Comparison of ENCODE assay signal across 8 mouse cellular contexts in the genomic region with DNA sequence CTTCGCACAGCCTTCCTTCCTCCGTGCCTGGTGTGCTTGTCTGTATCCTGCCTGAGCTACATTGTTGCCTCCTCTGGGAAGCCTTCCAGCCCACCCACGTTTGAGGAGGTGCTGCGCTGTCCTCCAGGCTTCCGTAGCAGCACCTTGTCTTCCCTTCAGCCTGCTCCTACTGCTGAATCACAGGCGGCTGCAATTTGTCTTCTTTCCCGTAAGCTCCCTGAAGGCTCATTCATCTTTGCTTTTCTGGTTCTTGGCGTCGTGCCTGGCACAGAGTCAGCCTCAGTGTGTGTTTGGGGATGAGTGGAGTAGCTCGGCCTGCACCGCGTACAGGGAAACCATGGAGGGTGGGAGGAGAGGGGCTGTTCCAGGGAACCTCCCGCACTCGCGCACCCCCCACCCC. TPM values are rescaled to one million over a fixed set of nuclear protein-coding genes. Genes with fewer than 3 reads are reported as not detected.
DNase-seq lines count a peak whose midpoint lies in the region; ATAC-seq lines count a peak whose summit lies in the region.

No protein-coding gene starts in this region.

- H3K9me3 ChIP-seq in embryonic facial prominence, embryonic 14.5 days (ENCODE audit: control insufficient read depth, low read length): no peaks in the 10 kb centered on the region
- H3K9me3 ChIP-seq in embryonic facial prominence, embryonic 10.5 days: no peaks in the 10 kb centered on the region
- H3K9me3 ChIP-seq in lung, embryonic 16.5 days (ENCODE audit: control insufficient read depth, low read length): no peaks in the 10 kb centered on the region

- peaks cover 17% of the 10 kb centered on the region for H3K27me3 ChIP-seq in embryonic facial prominence, embryonic 14.5 days (replicated peaks; ENCODE audit: control insufficient read depth, insufficient read depth, low read length)
- peaks cover 67% of the 10 kb centered on the region for H3K27me3 ChIP-seq in embryonic facial prominence, embryonic 10.5 days (replicated peaks; ENCODE audit: low read depth, poor library complexity, severe bottlenecking)
- peaks cover 4% of the 10 kb centered on the region for H3K27me3 ChIP-seq in lung, embryonic 16.5 days (ENCODE audit: control insufficient read depth, insufficient read depth, low read depth, low read length)

- no peak overlapping the region for H3K9ac ChIP-seq in embryonic facial prominence, embryonic 14.5 days (ENCODE audit: low read depth, low read length)
- no peak overlapping the region for H3K9ac ChIP-seq in lung, embryonic 16.5 days (ENCODE audit: low read length)

- no peak overlapping the region for H3K27ac ChIP-seq in embryonic facial prominence, embryonic 14.5 days (replicated peaks; ENCODE audit: low read depth, low read length)
- H3K27ac ChIP-seq in embryonic facial prominence, embryonic 10.5 days (replicated peaks): no peak overlapping the region
- H3K27ac ChIP-seq in lung, embryonic 16.5 days (ENCODE audit: low read length): no peak overlapping the region

- H3K4me2 ChIP-seq in embryonic facial prominence, embryonic 14.5 days (ENCODE audit: low read depth, low read length): no peak overlapping the region
- H3K4me2 ChIP-seq in lung, embryonic 16.5 days (ENCODE audit: low read depth, low read length): no peak overlapping the region

- DNase-seq in embryonic facial prominence, embryonic 14.5 days (ENCODE audit: low spot score): peak; percentile 79
- no peak for DNase-seq in embryonic facial prominence, embryonic 10.5 days (ENCODE audit: low spot score)
- DNase-seq in lung, postnatal 4 days: no peak
- DNase-seq in frontal cortex, postnatal 36 days (ENCODE audit: low spot score in 2 of 2): peak; percentile 78 to 86
- peak; percentile 67 for DNase-seq in right cerebral cortex, postnatal 14 days
- DNase-seq in B cell, adult 2 months: no peak
- DNase-seq in spleen, adult 12 weeks (ENCODE audit: low spot score): no peak

- WGBS in embryonic facial prominence, embryonic 14.5 days: 21% methylated on average over 15 of the region's 15 CpGs
- 30% methylated on average over 15 of the region's 15 CpGs for WGBS in embryonic facial prominence, embryonic 10.5 days
- 5% methylated on average over 15 of the region's 15 CpGs for whole genome bisulfite sequencing in lung, embryonic 16.5 days

- ATAC-seq in embryonic facial prominence, embryonic 14.5 days (ENCODE audit: low read depth): no peak
- peak; percentile 11; the same call in 1 of the 2 replicates for ATAC-seq in lung, embryonic 16.5 days (ENCODE audit: low read depth)

- peaks cover 10% of the 10 kb centered on the region; the same call in 1 of the 2 replicates for H3K4me1 ChIP-seq in embryonic facial prominence, embryonic 14.5 days (ENCODE audit: control insufficient read depth, insufficient read depth, low read length)
- H3K4me1 ChIP-seq in embryonic facial prominence, embryonic 10.5 days: peaks cover 13% of the 10 kb centered on the region
- H3K4me1 ChIP-seq in lung, embryonic 16.5 days (replicated peaks; ENCODE audit: control insufficient read depth, insufficient read depth, low read length): peaks cover 29% of the 10 kb centered on the region

- no peak overlapping the region for H3K4me3 ChIP-seq in embryonic facial prominence, embryonic 14.5 days (ENCODE audit: low read depth, low read length)
- H3K4me3 ChIP-seq in embryonic facial prominence, embryonic 10.5 days: no peak overlapping the region
- no peak overlapping the region for H3K4me3 ChIP-seq in lung, embryonic 16.5 days (ENCODE audit: low read length)

- no peaks in the 10 kb centered on the region for H3K36me3 ChIP-seq in embryonic facial prominence, embryonic 14.5 days (ENCODE audit: control insufficient read depth, insufficient read depth, low read length)
- no peaks in the 10 kb centered on the region for H3K36me3 ChIP-seq in embryonic facial prominence, embryonic 10.5 days (replicated peaks)
- H3K36me3 ChIP-seq in lung, embryonic 16.5 days (ENCODE audit: control insufficient read depth, insufficient read depth, low read length): no peaks in the 10 kb centered on the region

RNA-seq across cellular contexts. Expression of a gene that starts 12.4 kb away (rescaled TPM):
- 2.3 and 3.2 TPM in 2 replicates for polyA plus RNA-seq in embryonic facial prominence, embryonic 14.5 days (2014; fragmentation: Nextera tagmentation; extraction: Ambion mirVana)
- 0.05 and 0.06 TPM in 2 replicates for polyA plus RNA-seq in embryonic facial prominence, embryonic 10.5 days (2016; fragmentation: Nextera tagmentation; extraction: Ambion mirVana)
- 0.14 and 0.15 TPM in 2 replicates for polyA plus RNA-seq in lung, embryonic 16.5 days (2015; fragmentation: Nextera tagmentation; extraction: Ambion mirVana)

RNA-seq across cellular contexts. Expression of a gene that starts 31.0 kb away (rescaled TPM):
- 21.4 and 23.3 TPM in 2 replicates for polyA plus RNA-seq in embryonic facial prominence, embryonic 14.5 days (2014; fragmentation: Nextera tagmentation; extraction: Ambion mirVana)
- 35.1 and 37.1 TPM in 2 replicates for polyA plus RNA-seq in embryonic facial prominence, embryonic 10.5 days (2016; fragmentation: Nextera tagmentation; extraction: Ambion mirVana)
- 18.9 and 20.2 TPM in 2 replicates for polyA plus RNA-seq in lung, embryonic 16.5 days (2015; fragmentation: Nextera tagmentation; extraction: Ambion mirVana)

RNA-seq across cellular contexts. Expression of a gene that starts 43.3 kb away (rescaled TPM):
- 0.74 and 1.4 TPM in 2 replicates for polyA plus RNA-seq in embryonic facial prominence, embryonic 14.5 days (2014; fragmentation: Nextera tagmentation; extraction: Ambion mirVana)
- polyA plus RNA-seq in embryonic facial prominence, embryonic 10.5 days (2016; fragmentation: Nextera tagmentation; extraction: Ambion mirVana): 0.13 and 0.25 TPM in 2 replicates
- 0.13 TPM in 1 of 2 replicates, not detected in the other for polyA plus RNA-seq in lung, embryonic 16.5 days (2015; fragmentation: Nextera tagmentation; extraction: Ambion mirVana)

Comparison
In these comparisons a context has a peak if more than half of its experiments do, and no peak if none do; other contexts are left out.
1. DNase-seq: peak in embryonic facial prominence, embryonic 14.5 days (single experiment), frontal cortex, postnatal 36 days (2 of 2) and right cerebral cortex, postnatal 14 days (single experiment); none in embryonic facial prominence, embryonic 10.5 days (single experiment), lung, postnatal 4 days (0 of 2), B cell, adult 2 months (0 of 2) and spleen, adult 12 weeks (single experiment).